Mouse (Mus musculus): ENCODE measurements around the gene Mpp4.

Gene Mpp4

GRCm38 (mm10) chr1:59163030-59163461 is at the start of gene Mpp4:
Gene Mpp4, minus strand, starts transcription at chr1:59163389.
- in situ Hi-C loops (cut with MboI, MseI): no loop called here

DNA sequence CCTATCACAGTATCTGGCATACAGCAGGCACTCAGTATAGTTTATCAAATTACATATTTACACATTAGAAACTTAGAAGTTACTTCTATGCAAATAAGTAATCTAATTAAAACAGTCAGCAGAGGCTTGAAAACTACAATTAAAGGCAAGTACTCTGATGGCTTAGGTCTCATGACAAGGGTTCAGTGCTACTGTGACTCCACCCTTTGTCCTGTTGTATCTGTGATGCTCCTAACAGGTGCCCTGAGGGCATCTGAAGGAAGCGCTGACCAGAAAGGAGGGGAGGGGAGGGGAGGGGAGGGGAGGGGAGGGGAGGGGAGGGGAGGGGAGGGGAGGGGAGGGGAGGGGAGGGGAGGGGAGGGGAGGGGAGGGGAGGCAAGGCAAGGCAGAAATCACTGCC is 49.8 kb upstream of the Mpp4 start:
- in situ Hi-C loops (cut with MboI, MseI): no loop called here

- in situ Hi-C loops (cut with MboI, MseI): no loop called here
Measured at GRCm38 (mm10) chr1:59212076-59212779, 49.0 kb upstream of the Mpp4 start.

- in situ Hi-C loops (cut with MboI, MseI): no loop called here
Measured at GRCm38 (mm10) chr1:59211651-59212050, 48.5 kb upstream of the Mpp4 start.

- in situ Hi-C loops (cut with MboI, MseI): no loop called here
Measured at GRCm38 (mm10) chr1:59208331-59208730, 45.1 kb upstream of the Mpp4 start.

DNA sequence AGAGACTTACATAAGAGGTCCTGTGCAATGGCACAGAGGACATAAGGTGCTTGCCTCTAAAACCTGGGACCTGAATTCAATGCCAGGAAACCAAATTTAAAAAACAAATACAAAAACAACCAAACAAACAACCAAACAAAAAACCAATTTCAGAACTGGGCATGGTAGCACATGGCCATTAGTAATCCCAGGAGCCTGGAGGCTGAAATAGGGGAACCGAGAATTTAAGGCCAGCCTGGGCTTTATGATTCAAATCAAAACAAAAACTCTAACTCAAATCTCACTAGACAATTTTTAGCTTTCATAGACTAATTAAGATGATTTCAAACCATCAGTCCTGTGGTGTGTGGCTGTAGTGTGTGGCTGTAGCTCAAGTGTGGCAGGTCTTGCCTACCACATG is 41.3 kb upstream of the Mpp4 start:
- in situ Hi-C loops (cut with MboI, MseI): no loop called here

DNA sequence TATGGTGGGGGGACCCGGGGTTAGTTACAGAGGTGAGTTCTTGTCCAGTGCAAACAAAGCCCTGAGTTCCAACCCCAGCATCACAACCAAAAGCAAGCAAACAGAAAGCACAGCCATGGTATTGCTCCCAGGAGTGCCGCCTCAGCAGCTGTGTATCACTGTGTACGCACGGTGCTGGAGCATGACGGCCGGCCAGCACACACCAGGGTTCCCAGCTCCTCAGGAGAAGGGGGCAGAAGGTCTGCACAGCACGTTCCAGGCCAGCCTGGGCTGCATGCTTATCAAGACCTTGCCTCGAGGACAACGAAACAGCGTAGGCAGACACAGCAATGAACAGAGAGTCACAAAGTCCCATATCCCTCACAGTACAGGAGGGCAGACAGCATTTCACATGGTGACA is 39.2 kb upstream of the Mpp4 start:
- in situ Hi-C loops (cut with MboI, MseI): no loop called here

DNA sequence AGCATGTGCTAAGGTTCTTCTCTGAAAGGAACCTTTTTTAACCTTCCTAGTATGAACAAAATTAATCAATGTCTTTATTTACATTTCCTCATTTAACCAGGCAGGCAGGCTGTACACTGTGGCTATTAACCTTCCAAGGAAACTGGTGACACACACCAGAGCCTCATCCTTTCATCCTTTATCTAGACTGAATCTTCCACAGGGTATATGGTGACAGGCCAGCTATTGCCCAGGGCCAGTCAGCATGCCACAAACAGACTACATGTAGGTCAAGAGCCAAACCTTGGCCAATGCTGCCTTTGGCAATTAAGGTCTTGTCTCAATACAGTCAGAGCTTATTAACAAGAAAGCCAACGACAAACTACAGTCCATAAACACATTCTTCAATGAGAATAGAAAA is 38.4 kb upstream of the Mpp4 start:
- in situ Hi-C loops (cut with MboI, MseI): no loop called here

- in situ Hi-C loops (cut with MboI, MseI): no loop called here
Measured at GRCm38 (mm10) chr1:59200960-59201359, 37.8 kb upstream of the Mpp4 start.

- in situ Hi-C loops (cut with MboI, MseI): no loop called here
Measured at GRCm38 (mm10) chr1:59194979-59195378, 31.8 kb upstream of the Mpp4 start.

DNA sequence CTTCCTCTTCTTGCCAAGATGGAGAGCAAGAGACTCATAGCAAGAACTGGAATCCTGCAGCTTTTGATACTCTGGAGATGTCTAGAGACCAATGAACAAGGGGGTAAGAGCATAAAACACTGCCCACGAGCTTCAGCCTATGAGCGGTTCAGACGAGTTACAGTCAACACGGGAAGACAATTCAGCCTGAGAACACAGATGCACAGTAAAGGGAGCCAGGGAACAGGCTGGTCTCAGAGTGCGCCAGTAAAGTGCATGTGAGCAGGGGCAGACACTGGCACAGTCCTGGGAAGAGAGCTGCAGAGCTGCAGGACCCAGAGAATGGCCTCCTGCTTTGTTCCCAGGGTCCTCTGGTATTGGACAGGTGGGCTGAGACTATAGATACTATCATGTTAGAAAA is 24.6 kb upstream of the Mpp4 start:
- in situ Hi-C loops (cut with MboI, MseI): no loop called here

- in situ Hi-C loops (cut with MboI, MseI): no loop called here
Measured at GRCm38 (mm10) chr1:59186317-59186716, 23.1 kb upstream of the Mpp4 start.

DNA sequence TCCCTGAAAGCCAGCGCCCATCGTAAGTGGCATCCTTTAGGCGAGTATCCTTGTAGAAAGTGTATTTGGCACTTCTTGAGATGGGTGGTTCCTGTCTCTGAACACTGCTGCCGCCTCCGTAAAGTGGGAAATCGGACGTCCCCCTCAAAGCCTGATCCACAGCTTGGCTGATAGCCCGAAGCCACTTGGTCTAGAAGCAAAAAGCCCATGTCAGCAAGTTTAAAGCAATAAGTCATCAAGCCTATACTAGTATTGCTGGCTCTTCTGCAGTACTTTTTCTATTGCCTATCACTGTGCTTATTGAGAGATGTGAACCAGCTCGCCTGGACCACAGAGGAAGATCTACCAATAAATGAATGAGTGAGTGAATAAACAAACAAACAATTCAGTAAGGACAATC is 22.2 kb upstream of the Mpp4 start:
- in situ Hi-C loops (cut with MboI, MseI): no loop called here

DNA sequence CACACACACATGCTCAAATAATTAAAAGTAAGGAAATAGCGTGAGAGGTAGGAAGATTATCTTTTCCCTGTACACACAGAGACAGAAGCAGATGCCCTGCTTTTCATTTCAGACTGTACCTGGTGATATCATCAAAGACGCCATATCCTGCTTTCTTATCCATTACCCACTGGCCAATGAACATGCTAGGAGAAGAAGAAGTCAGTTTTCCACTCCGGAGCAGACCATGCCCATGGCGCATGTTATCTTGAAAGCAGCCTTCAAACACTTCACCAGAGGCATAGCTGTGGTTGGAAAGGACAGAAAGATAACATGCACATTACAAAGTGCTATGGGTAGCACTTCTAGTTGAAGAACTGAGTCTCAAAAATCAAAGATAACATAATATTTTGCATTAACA is 19.9 kb upstream of the Mpp4 start:
- in situ Hi-C loops (cut with MboI, MseI): no loop called here

- in situ Hi-C loops (cut with MboI, MseI): no loop called here
Measured at GRCm38 (mm10) chr1:59182373-59182772, 19.2 kb upstream of the Mpp4 start.

- in situ Hi-C loops (cut with MboI, MseI): no loop called here
Measured at GRCm38 (mm10) chr1:59180003-59180402, 16.8 kb upstream of the Mpp4 start.

DNA sequence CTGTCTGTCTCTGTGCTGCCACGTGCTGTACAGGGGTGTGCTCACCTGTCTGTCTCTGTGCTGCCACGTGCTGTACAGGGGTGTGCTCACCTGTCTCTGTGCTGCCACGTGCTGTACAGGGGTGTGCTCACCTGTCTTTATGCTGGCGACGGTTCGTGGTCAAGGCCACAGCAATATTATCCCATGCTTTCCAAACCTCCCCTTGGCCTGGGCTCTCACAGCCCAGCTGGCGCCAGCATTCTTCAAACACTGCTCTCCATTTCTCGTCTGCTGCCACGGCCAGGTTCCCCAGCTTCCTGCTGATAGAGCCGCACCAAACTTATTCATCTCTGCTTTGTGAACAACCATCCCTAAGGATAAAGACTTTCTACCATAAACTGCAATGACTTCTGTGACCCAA is 15.2 kb upstream of the Mpp4 start:
- in situ Hi-C loops (cut with MboI, MseI): no loop called here

DNA sequence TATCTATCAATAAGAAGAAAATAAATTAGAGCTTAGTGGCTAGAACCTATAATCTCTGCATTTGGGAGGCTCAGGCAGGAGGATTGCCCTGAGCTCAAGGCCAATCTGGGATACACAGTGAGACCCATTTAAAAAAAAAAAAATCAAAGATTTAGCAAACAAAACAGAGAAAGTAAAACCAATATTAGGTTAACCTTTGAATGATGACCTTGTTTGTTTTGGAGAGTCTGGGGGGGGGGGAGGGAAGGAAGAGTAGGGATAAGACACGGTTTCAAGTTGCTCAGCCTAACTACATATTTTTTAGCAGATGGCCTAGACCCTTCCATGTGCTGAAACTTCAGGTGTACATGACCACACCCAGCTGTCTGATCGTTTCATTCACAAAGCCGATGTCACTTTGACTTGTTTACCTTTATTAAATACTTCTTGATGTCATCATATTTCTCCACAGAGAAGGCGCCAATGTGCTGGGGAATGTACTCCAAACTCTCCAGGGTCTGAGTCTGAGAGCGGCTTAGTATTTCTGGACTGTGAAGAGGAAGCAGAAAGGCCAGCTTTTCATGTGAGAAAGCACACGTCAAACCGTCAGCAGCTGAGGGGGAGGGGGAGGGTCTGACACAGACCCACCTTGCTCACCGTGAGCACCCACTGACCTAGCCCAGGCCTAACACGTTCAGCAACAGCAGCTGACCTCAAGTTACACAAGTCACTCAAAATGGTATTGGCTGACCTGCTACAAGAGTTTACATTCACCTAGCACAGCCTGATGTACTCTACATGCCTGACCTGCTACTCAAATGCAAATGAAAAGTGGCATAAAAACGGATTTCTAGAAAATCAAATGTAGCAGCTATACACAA is 11.6 kb upstream of the Mpp4 start:
- in situ Hi-C loops (cut with MboI, MseI): no loop called here

DNA sequence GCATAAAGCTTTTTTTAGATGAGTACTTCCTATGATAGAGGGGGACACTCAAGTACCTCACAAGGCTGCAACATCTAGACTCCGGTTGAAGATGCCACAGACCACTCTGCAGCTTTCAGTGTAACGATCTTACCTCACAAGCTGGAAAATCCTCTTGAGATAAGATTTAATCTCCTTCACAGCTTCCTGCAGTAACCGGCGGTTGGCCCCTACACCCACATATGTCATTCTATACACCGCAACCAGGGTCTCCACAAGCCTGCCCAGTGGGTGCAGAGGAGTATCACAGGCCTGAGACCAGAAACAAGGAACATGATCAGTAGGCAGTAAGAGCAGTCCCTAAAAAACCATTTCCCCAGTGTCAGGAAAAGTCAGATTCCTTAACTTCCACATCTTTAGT is 9.8 kb upstream of the Mpp4 start:
- in situ Hi-C loops (cut with MboI, MseI): no loop called here

DNA sequence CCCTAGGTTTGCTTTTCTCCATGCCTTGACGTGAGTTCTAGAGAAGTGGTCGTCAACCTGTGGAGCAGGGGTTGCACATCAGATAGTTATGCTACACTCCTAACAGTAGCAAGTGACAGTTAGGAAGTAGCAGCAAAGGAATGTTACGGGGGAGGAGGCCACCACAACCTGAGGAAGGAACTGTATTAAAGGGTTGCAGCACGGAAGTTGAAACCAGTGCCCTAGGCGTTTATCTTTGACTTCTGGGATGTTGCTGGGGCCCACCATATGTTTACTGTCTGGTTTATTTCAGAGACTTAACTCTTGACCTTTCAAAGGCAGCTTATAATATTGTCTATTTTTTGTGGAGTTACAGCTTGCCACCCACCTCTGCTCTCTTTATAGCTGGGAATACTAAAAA is 8.7 kb upstream of the Mpp4 start:
- in situ Hi-C loops (cut with MboI, MseI): no loop called here

GRCm38 (mm10) chr1:59170290-59170689 is 7.1 kb upstream of the Mpp4 start:
- in situ Hi-C loops (cut with MboI, MseI): no loop called here

DNA sequence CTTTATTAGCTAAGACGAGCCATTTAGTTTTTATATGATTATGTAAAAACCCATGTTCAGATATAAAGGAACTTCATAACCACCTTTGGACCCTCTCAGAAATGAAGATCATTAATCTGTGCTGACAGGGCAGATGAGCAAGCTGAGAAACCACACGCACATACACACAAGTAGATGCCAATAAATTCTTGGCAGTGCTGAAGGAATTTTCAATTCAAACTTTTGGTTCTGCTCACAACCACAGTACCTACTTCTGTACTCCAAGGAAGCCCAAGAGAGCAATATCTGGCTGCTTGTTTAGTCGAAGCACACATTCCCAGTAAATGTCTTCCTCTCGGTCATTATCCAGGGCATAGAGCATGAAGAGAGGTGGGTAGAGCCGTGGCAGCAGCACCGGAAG is 6.4 kb upstream of the Mpp4 start:
- in situ Hi-C loops (cut with MboI, MseI): no loop called here

DNA sequence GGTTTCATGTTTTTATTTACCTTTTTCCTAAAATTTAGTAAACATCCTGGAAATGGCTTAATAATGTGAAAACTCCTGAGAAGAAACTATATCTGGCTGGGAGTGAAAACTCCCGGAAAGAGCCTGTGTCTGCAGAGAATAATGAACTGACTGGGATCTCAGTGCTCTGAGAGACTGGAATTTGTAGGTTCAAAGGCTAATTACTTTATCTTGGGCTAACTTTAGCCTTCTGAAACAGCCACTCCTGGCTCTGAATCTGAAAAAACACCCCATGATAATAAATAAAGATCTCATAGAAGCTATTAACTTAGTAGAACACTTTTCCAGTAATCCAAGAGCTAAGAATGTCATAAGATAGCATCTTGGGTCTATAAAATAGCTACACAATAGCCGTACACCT is 5.4 kb upstream of the Mpp4 start:
- in situ Hi-C loops (cut with MboI, MseI): no loop called here
